In genomic region chr10:67538106-67538505, GRCm38 (mm10) we compare ENCODE assay signal across 8 mouse cellular contexts. TPM values are rescaled to one million over a fixed set of nuclear protein-coding genes. Genes with fewer than 3 reads are reported as not detected.
DNase-seq lines count a peak whose midpoint lies in the region; ATAC-seq and TF ChIP-seq lines count a peak whose summit lies in the region.

No protein-coding gene starts in this region.

- H3K9ac ChIP-seq in heart, embryonic 12.5 days: no peak overlapping the region
- no peak overlapping the region for H3K9ac ChIP-seq in limb, embryonic 14.5 days (ENCODE audit: low read depth, low read length, severe bottlenecking)

- H3K36me3 ChIP-seq in kidney, adult 2 months (ENCODE audit: control insufficient read depth, insufficient read depth, low read length): no peaks in the 10 kb centered on the region
- H3K36me3 ChIP-seq in heart, embryonic 12.5 days: no peaks in the 10 kb centered on the region
- no peaks in the 10 kb centered on the region for H3K36me3 ChIP-seq in limb, embryonic 14.5 days (ENCODE audit: control insufficient read depth, insufficient read depth, low read length)
- H3K36me3 ChIP-seq in small intestine, adult 2 months (ENCODE audit: control insufficient read depth, insufficient read depth, low read length): no peaks in the 10 kb centered on the region

- peak; percentile 12 for DNase-seq in kidney, adult 2 months
- no peak for DNase-seq in kidney, postnatal 25 days
- peak; percentile 33 for DNase-seq in NIH3T3 (ENCODE audit: low read depth)
- DNase-seq in limb, embryonic 14.5 days (ENCODE audit: low spot score): no peak
- DNase-seq in retina, embryonic 14.5 days (ENCODE audit: low spot score): no peak
- no peak for DNase-seq in frontal cortex, adult 2 months (ENCODE audit: extremely low spot score in 1 of 2, low spot score in 1 of 2)

- no peaks in the 10 kb centered on the region for H3K9me3 ChIP-seq in heart, embryonic 12.5 days (replicated peaks)
- H3K9me3 ChIP-seq in limb, embryonic 14.5 days (ENCODE audit: control insufficient read depth, low read length): no peaks in the 10 kb centered on the region

- H3K27ac ChIP-seq in kidney, adult 2 months (ENCODE audit: insufficient read depth, low read depth, low read length): no peak overlapping the region
- H3K27ac ChIP-seq in heart, embryonic 12.5 days (ENCODE audit: poor library complexity, severe bottlenecking): no peak overlapping the region
- no peak overlapping the region for H3K27ac ChIP-seq in limb, embryonic 14.5 days (replicated peaks; ENCODE audit: low read depth, low read length)
- no peak overlapping the region for H3K27ac ChIP-seq in small intestine, adult 2 months (ENCODE audit: insufficient read depth, low read depth, low read length)

- H3K4me1 ChIP-seq in kidney, adult 2 months (ENCODE audit: control insufficient read depth, insufficient read depth, low read length): no peaks in the 10 kb centered on the region
- peaks cover 40% of the 10 kb centered on the region for H3K4me1 ChIP-seq in heart, embryonic 12.5 days (replicated peaks)
- H3K4me1 ChIP-seq in limb, embryonic 14.5 days (ENCODE audit: control insufficient read depth, insufficient read depth, low read length): peaks cover 21% of the 10 kb centered on the region
- peaks cover 8% of the 10 kb centered on the region for H3K4me1 ChIP-seq in small intestine, adult 2 months (ENCODE audit: control insufficient read depth, insufficient read depth, insufficient read length, low read length)

- WGBS in kidney, adult 2 months: 2% methylated on average over 19 of the region's 19 CpGs
- under 1% methylated on average over 19 of the region's 19 CpGs for WGBS in heart, embryonic 12.5 days
- 2% methylated on average over 19 of the region's 19 CpGs for WGBS in limb, embryonic 14.5 days
- WGBS in small intestine, adult 2 months: under 1% methylated on average over 19 of the region's 19 CpGs

- no peak for TF ChIP-seq POLR2A in kidney, adult 2 months (IDR thresholded peaks at IDR 0.05; ENCODE audit: low read depth, low read length)
- no peak for TF ChIP-seq POLR2A in limb, embryonic 14.5 days (IDR thresholded peaks at IDR 0.05; ENCODE audit: borderline replicate concordance, extremely low read depth, insufficient read depth, insufficient read length)
- no peak for TF ChIP-seq POLR2A in small intestine, adult 2 months (IDR thresholded peaks at IDR 0.05; ENCODE audit: low read depth, low read length)

- H3K4me3 ChIP-seq in kidney, adult 2 months (ENCODE audit: insufficient read depth, low read depth, low read length): peak overlapping the region; percentile 1; the same call in 1 of the 2 replicates
- H3K4me3 ChIP-seq in heart, embryonic 12.5 days: peak overlapping the region; percentile 79
- H3K4me3 ChIP-seq in limb, embryonic 14.5 days (replicated peaks; ENCODE audit: low read length): peak overlapping the region; percentile 66
- peak overlapping the region; percentile 63 for H3K4me3 ChIP-seq in small intestine, adult 2 months (ENCODE audit: low read depth, low read length)

- H3K27me3 ChIP-seq in kidney, adult 2 months (replicated peaks; ENCODE audit: control insufficient read depth, insufficient read depth, low read length): peaks cover 3% of the 10 kb centered on the region; the same call in 1 of the 2 replicates
- peaks cover 73% of the 10 kb centered on the region for H3K27me3 ChIP-seq in heart, embryonic 12.5 days (replicated peaks)
- peaks cover 76% of the 10 kb centered on the region for H3K27me3 ChIP-seq in limb, embryonic 14.5 days (ENCODE audit: control insufficient read depth, insufficient read depth, low read length)
- H3K27me3 ChIP-seq in small intestine, adult 2 months (ENCODE audit: control insufficient read depth, insufficient read depth, low read length): peaks cover 49% of the 10 kb centered on the region

- ATAC-seq in heart, embryonic 12.5 days (ENCODE audit: insufficient number of reproducible peaks, low FRiP score): no peak
- ATAC-seq in limb, embryonic 14.5 days (ENCODE audit: low FRiP score, low read depth): no peak

- H3K4me2 ChIP-seq in heart, embryonic 12.5 days: peak overlapping the region; percentile 100
- peak overlapping the region; percentile 99 for H3K4me2 ChIP-seq in limb, embryonic 14.5 days (replicated peaks; ENCODE audit: low read depth, low read length, severe bottlenecking)

- TF ChIP-seq CTCF in kidney, adult 2 months (conservative IDR thresholded peaks at IDR 0.05; ENCODE audit: insufficient read depth, insufficient read length, low read depth, low read length): no peak
- no peak for TF ChIP-seq CTCF in small intestine, adult 2 months (IDR thresholded peaks at IDR 0.05; ENCODE audit: extremely low read depth, insufficient read length, insufficient replicate concordance, low read depth, low read length)

RNA-seq across cellular contexts. Expression of gene Egr2, which starts 2.8 kb away (rescaled TPM):
- 0.57 and 1.8 TPM in 2 replicates for polyA plus RNA-seq in kidney, adult 2 months (2012; rRNA removed)
- polyA plus RNA-seq in heart, embryonic 12.5 days (2016; fragmentation: Nextera tagmentation; extraction: Ambion mirVana): 0.88 and 0.99 TPM in 2 replicates
- 2.0 and 2.8 TPM in 2 replicates for polyA plus RNA-seq in limb, embryonic 14.5 days (2012; rRNA removed)
- polyA plus RNA-seq in limb, embryonic 14.5 days (2014; fragmentation: Nextera tagmentation; extraction: Ambion mirVana): 1.2 and 1.6 TPM in 2 replicates
- polyA plus RNA-seq in small intestine, adult 2 months (2012; rRNA removed): 1.7 and 3.7 TPM in 2 replicates
- polyA plus RNA-seq in frontal cortex, adult 2 months (2012; rRNA removed): 4.1 and 10.9 TPM in 2 replicates

RNA-seq across cellular contexts. Expression of gene Ado, which starts 10.6 kb away (rescaled TPM):
- polyA plus RNA-seq in kidney, adult 2 months (2012; rRNA removed): 7.7 and 10.1 TPM in 2 replicates
- 57.0 and 57.1 TPM in 2 replicates for polyA plus RNA-seq in heart, embryonic 12.5 days (2016; fragmentation: Nextera tagmentation; extraction: Ambion mirVana)
- 14.1 and 19.0 TPM in 2 replicates for polyA plus RNA-seq in limb, embryonic 14.5 days (2012; rRNA removed)
- 63.8 and 68.8 TPM in 2 replicates for polyA plus RNA-seq in limb, embryonic 14.5 days (2014; fragmentation: Nextera tagmentation; extraction: Ambion mirVana)
- 7.3 and 10.2 TPM in 2 replicates for polyA plus RNA-seq in small intestine, adult 2 months (2012; rRNA removed)
- polyA plus RNA-seq in frontal cortex, adult 2 months (2012; rRNA removed): 25.1 and 25.8 TPM in 2 replicates

Comparison
In these comparisons a context has a peak if more than half of its experiments do, and no peak if none do; other contexts are left out.
1. DNase-seq: peak in kidney, adult 2 months (single experiment) and NIH3T3 (single experiment); none in kidney, postnatal 25 days (0 of 2), limb, embryonic 14.5 days (single experiment), retina, embryonic 14.5 days (single experiment) and frontal cortex, adult 2 months (0 of 2).
2. H3K4me3 ChIP-seq: peak in every context shown above with its lines; median percentile 79 in heart, embryonic 12.5 days; 66 in limb, embryonic 14.5 days; 63 in small intestine, adult 2 months; 1 in kidney, adult 2 months.